Mouse (Mus musculus): ENCODE data around the gene Agpat2. TPM values are rescaled to one million over a fixed set of nuclear protein-coding genes. Genes with fewer than 3 reads are reported as not detected.

The Agpat2 gene
- polyA plus RNA-seq, 1 experiment from 2014 or later: 28.7 TPM

GRCm38 (mm10) chr2:26544265-26544664, 60.0 kb downstream of the Agpat2 start:
- no peaks in the 10 kb centered on the region for H3K36me3 ChIP-seq
- no peak overlapping the region for H3K27ac ChIP-seq
- ATAC-seq: no peak
- 42% methylated on average over 3 of the region's 3 CpGs for WGBS (ENCODE audit: insufficient replicate concordance)
- H3K4me1 ChIP-seq: peaks cover 2% of the 10 kb centered on the region
- H3K27me3 ChIP-seq (replicated peaks): 0 out of 2 replicates have a peak, but pooled peaks cover 7% of the 10 kb centered on the region
- no peak overlapping the region for H3K4me3 ChIP-seq
- H3K4me2 ChIP-seq: no peak overlapping the region
- no peaks in the 10 kb centered on the region for H3K9me3 ChIP-seq (replicated peaks)
- no peak overlapping the region for H3K9ac ChIP-seq

GRCm38 (mm10) chr2:26543768-26544167, 60.4 kb downstream of the Agpat2 start:
- 68% methylated on average over 8 of the region's 8 CpGs for WGBS (ENCODE audit: insufficient replicate concordance)
- no peaks in the 10 kb centered on the region for H3K4me1 ChIP-seq
- H3K27ac ChIP-seq: no peak overlapping the region
- no peaks in the 10 kb centered on the region for H3K9me3 ChIP-seq (replicated peaks)
- H3K27me3 ChIP-seq (replicated peaks): 0 out of 2 replicates have a peak, but pooled peaks cover 7% of the 10 kb centered on the region
- no peaks in the 10 kb centered on the region for H3K36me3 ChIP-seq
- H3K4me2 ChIP-seq: no peak overlapping the region
- H3K4me3 ChIP-seq: no peak overlapping the region
- H3K9ac ChIP-seq: no peak overlapping the region
- ATAC-seq: no peak

GRCm38 (mm10) chr2:26543155-26543554, 61.1 kb downstream of the Agpat2 start:
- WGBS (ENCODE audit: insufficient replicate concordance): 49% methylated on average over 4 of the region's 4 CpGs
- 0 out of 2 replicates have a peak, but pooled peaks cover 7% of the 10 kb centered on the region for H3K27me3 ChIP-seq (replicated peaks)
- ATAC-seq: no peak
- H3K36me3 ChIP-seq: no peaks in the 10 kb centered on the region
- H3K9ac ChIP-seq: no peak overlapping the region
- no peak overlapping the region for H3K4me3 ChIP-seq
- no peaks in the 10 kb centered on the region for H3K4me1 ChIP-seq
- no peak overlapping the region for H3K27ac ChIP-seq
- H3K4me2 ChIP-seq: no peak overlapping the region
- no peaks in the 10 kb centered on the region for H3K9me3 ChIP-seq (replicated peaks)

MicroRNA genes within 50 kb of the gene (microRNA counts, 519-probe panel; counts per million panel counts)
- microRNA mmu-miR-126-3p (8,295 counts per million, percentile 99 among the panel's probes with 10 or more counts), microRNA mmu-miR-126-5p (4,232 counts per million, percentile 79 among the panel's probes with 10 or more counts)

Small RNAs within 50 kb of the gene (microRNA-seq; reads per million reads assigned to microRNA genes)
- gene Mir126a: 5.6 reads per million, percentile 10 among the genes with 10 or more reads in this experiment
- gene Mir126b: not detected

Other genes with a start within 250 kb of the Agpat2 start
- 1.2 and 1.3 TPM in 2 replicates for gene Card9, start 243.5 kb downstream of the Agpat2 start, polyA plus RNA-seq (2016; fragmentation: Nextera tagmentation; extraction: Ambion mirVana)
- gene Snapc4, start 223.8 kb downstream of the Agpat2 start, polyA plus RNA-seq (2016; fragmentation: Nextera tagmentation; extraction: Ambion mirVana): 20.6 and 24.7 TPM in 2 replicates
- 74.9 and 76.2 TPM in 2 replicates for gene Entr1, start 215.1 kb downstream of the Agpat2 start, polyA plus RNA-seq (2016; fragmentation: Nextera tagmentation; extraction: Ambion mirVana)
- 108 and 110 TPM in 2 replicates for gene Pmpca, start 215.1 kb downstream of the Agpat2 start, polyA plus RNA-seq (2016; fragmentation: Nextera tagmentation; extraction: Ambion mirVana)
- gene Inpp5e, start 195.2 kb downstream of the Agpat2 start, polyA plus RNA-seq (2016; fragmentation: Nextera tagmentation; extraction: Ambion mirVana): 10.1 and 12.3 TPM in 2 replicates
- gene Sec16a, start 159.2 kb downstream of the Agpat2 start, polyA plus RNA-seq (2016; fragmentation: Nextera tagmentation; extraction: Ambion mirVana): 13.0 and 14.4 TPM in 2 replicates
- 4.1 and 4.4 TPM in 2 replicates for gene Notch1, start 87.8 kb downstream of the Agpat2 start, polyA plus RNA-seq (2016; fragmentation: Nextera tagmentation; extraction: Ambion mirVana)
- 106 and 120 TPM in 2 replicates for gene Egfl7, start 24.4 kb downstream of the Agpat2 start, polyA plus RNA-seq (2016; fragmentation: Nextera tagmentation; extraction: Ambion mirVana)
- gene Gm20532, start 17.8 kb downstream of the Agpat2 start, polyA plus RNA-seq (2016; fragmentation: Nextera tagmentation; extraction: Ambion mirVana): not detected in 2 replicates
- gene Fam69b, start 24.0 kb upstream of the Agpat2 start, polyA plus RNA-seq (2016; fragmentation: Nextera tagmentation; extraction: Ambion mirVana): 4.6 and 5.5 TPM in 2 replicates
- gene Lcn4, start 66.9 kb upstream of the Agpat2 start, polyA plus RNA-seq (2016; fragmentation: Nextera tagmentation; extraction: Ambion mirVana): not detected in 2 replicates